Mouse (Mus musculus): ENCODE measurements at regions not wholly inside any gene's neighbourhood (a gene's known extent, or its start where the extent isn't known, plus 50 kb on each side); places are given as distances from the start of the nearest gene placed in this dataset.

DNA sequence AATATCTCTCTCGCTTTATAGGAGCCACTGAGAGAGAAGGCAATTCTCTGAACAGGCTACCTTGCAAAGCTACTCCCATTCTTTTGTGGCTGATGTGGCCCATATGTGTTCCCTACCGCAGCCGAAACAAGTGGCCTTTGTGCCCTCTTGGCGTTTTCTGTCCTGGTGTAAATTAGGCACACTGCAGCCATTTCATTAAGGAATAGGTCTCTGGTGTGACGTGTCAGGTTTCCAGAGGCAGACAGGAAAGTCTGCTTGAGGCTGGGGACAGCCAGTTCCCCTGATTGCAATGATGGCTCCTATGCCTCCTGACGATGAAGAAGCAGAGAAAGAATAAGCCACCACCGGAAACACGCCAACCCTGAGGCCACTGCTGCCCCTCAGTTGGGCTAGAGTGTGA is 59.3 kb upstream of the Bcor start:
- H3K4me1 ChIP-seq = peaks cover 26% of the 10 kb centered on the region
- H3K27ac ChIP-seq = peak overlapping the region; percentile 81
- H3K27me3 ChIP-seq (ENCODE audit: low read depth, poor library complexity, severe bottlenecking) = peaks cover 61% of the 10 kb centered on the region
- no peak overlapping the region for H3K4me3 ChIP-seq
- H3K9me3 ChIP-seq (replicated peaks) = no peaks in the 10 kb centered on the region
- H3K36me3 ChIP-seq = no peaks in the 10 kb centered on the region
- peak; percentile 45 for DNase-seq (ENCODE audit: low spot score)
- WGBS = 31% methylated on average over 8 of the region's 8 CpGs

- Histone ChIP-seq H3K4me1 (peaks cover 22% of the 10 kb centered on the region), H3K27ac (no peak overlapping the region), H3K36me3 (no peaks in the 10 kb centered on the region), H3K27me3 (ENCODE audit: low read depth, poor library complexity, severe bottlenecking) (peaks cover 77% of the 10 kb centered on the region), H3K9me3 (replicated peaks) (no peaks in the 10 kb centered on the region), H3K4me3 (no peak overlapping the region)
- no peak for DNase-seq (ENCODE audit: low spot score)
- 74% methylated on average over 4 of the region's 4 CpGs for WGBS
Measured at GRCm38 (mm10) chrX:12224314-12224713, 64.2 kb upstream of the Bcor start.

DNA sequence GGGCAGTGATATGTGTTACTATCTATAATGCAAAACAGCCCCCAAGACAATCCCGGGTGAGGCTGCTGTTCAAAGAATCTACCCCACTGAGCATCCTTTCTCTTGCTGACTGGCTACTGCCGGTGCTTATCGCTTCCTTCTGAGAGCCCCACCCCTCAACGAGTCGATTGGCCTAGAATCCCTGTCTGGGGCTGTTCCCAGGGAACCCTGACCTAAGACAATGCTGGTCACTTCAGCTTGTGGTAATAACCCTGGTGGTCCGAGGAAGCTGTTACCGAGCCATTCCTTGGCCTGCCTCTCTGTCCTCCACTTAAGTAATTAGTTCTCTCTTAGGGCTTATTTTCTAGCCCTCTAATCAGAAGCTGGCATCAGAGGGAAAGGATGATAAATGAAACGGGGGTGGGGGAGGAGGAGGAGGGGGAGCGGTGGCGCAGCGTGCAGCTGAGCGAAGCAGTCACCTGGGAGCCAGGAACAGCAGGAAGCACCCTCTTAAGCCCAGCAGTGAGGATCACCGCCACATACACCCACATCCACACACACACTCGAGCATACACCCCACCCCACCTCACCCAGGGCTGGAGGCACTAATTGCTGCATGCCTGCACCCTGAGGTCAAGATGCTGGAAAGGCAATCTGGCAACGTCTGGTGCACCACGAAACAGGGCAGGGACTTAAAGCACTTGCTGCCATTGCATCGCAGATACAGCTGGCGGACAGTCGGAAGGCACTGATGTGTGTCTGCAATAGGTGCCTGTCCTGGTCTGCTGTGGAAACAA is 65.1 kb upstream of the Bcor start:
- Histone ChIP-seq H3K27me3 (ENCODE audit: low read depth, poor library complexity, severe bottlenecking) (peaks cover 69% of the 10 kb centered on the region), H3K4me1 (peaks cover 14% of the 10 kb centered on the region), H3K9me3 (replicated peaks) (no peaks in the 10 kb centered on the region), H3K4me3 (peak overlapping the region; percentile 36), H3K36me3 (no peaks in the 10 kb centered on the region), H3K27ac (0 out of 2 replicates have a peak overlapping the region, but pooled peaks have one; percentile 9)
- no peak for DNase-seq (ENCODE audit: low spot score)
- 11% methylated on average over 19 of the region's 19 CpGs for WGBS

DNA sequence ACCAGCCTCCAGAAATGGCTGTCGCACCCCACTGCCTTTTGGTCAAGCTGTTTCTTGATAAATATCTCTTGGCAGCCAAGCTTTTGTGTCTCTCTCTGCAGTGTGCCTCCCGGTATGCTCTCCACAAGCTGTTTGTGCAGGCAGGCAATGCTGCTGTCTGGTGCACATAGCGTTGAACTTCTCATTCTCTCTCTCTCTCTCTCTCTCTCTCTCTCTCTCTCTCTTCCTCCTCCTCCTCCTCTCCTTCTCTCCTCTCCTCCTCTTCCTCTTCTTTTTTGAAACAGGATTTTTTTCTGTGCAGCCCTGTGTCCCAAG is 65.7 kb upstream of the Bcor start:
- H3K4me3 ChIP-seq = peak overlapping the region; percentile 36
- WGBS = 10% methylated on average over 3 of the region's 3 CpGs

DNA sequence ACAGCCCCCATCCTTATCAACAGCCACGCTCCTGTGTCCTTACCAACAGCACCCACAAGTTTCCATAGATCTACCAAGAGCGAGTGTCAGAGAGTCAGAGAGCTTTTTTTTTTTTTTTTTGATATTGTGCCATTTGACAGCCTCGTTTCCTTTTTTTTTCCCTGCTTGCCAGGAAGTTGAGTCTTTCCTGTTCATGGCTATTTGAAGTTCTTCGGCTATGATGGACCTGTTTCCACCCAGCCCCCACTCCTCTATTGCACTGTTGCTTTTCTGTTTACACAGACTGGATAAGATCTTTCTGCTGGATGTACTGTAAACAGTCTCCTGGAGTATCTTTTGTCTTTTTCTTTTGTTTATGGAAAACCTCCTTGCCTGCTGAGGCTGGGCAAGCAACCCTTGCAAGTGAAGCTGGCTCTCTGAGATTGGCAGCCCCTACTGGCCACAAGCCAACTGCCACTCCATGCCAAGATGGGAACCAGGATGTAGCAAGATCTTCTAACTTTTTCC is 80.4 kb upstream of the Bcor start:
- Histone ChIP-seq H3K27me3 (ENCODE audit: low read depth, poor library complexity, severe bottlenecking) (peaks cover 6% of the 10 kb centered on the region; the same call in 1 of the 2 replicates), H3K36me3 (no peaks in the 10 kb centered on the region), H3K4me3 (no peak overlapping the region), H3K4me1 (no peaks in the 10 kb centered on the region), H3K9me3 (replicated peaks) (no peaks in the 10 kb centered on the region), H3K27ac (no peak overlapping the region)
- no peak for DNase-seq (ENCODE audit: low spot score)
- 70% methylated on average over 4 of the region's 4 CpGs for WGBS

More for the DNA sequence above, 65.7 kb upstream of the Bcor start:
- DNase-seq (ENCODE audit: low spot score) = no peak
- Histone ChIP-seq H3K27me3 (ENCODE audit: low read depth, poor library complexity, severe bottlenecking) (peaks cover 68% of the 10 kb centered on the region), H3K9me3 (replicated peaks) (no peaks in the 10 kb centered on the region), H3K27ac (no peak overlapping the region), H3K4me1 (peaks cover 14% of the 10 kb centered on the region), H3K36me3 (no peaks in the 10 kb centered on the region)

- 76% methylated on average over 4 of the region's 4 CpGs for WGBS
- no peaks in the 10 kb centered on the region for H3K36me3 ChIP-seq
- DNase-seq (ENCODE audit: low spot score) = no peak
- H3K4me3 ChIP-seq = no peak overlapping the region
- no peaks in the 10 kb centered on the region for H3K4me1 ChIP-seq
- H3K9me3 ChIP-seq (replicated peaks) = no peaks in the 10 kb centered on the region
- H3K27ac ChIP-seq = no peak overlapping the region
- peaks cover 6% of the 10 kb centered on the region; the same call in 1 of the 2 replicates for H3K27me3 ChIP-seq (ENCODE audit: low read depth, poor library complexity, severe bottlenecking)
Measured at GRCm38 (mm10) chrX:12241751-12242150, 81.6 kb upstream of the Bcor start.

GRCm38 (mm10) chrX:12249071-12249470 is 88.9 kb upstream of the Bcor start:
- 43% methylated on average over 4 of the region's 4 CpGs for WGBS
- peaks cover 49% of the 10 kb centered on the region for H3K27me3 ChIP-seq (ENCODE audit: low read depth, poor library complexity, severe bottlenecking)
- no peaks in the 10 kb centered on the region for H3K9me3 ChIP-seq (replicated peaks)
- peaks cover 13% of the 10 kb centered on the region for H3K4me1 ChIP-seq
- H3K36me3 ChIP-seq = no peaks in the 10 kb centered on the region
- H3K4me3 ChIP-seq = no peak overlapping the region
- H3K27ac ChIP-seq = no peak overlapping the region
- no peak for DNase-seq (ENCODE audit: low spot score)

DNA sequence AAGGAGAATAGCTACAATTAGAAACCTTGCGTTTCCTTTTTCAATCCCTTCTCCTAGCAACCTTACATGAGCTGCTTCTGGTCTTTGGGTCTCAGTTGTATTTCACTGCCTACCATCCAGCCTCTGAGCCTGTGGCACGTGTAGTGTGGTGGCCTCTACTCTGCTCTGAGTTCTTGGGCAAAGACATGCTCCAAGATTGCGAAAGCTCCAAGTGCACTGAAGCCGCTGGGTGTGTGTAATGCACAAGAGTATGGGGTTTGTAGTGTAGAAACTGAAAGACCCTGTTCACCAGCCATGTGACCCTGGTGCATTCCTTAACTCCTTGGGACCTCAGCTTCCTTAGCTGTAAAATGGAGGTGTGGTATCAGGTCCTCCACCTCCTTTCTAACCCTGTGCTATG is 89.8 kb upstream of the Bcor start:
- Histone ChIP-seq H3K27ac (no peak overlapping the region), H3K9me3 (replicated peaks) (no peaks in the 10 kb centered on the region), H3K27me3 (ENCODE audit: low read depth, poor library complexity, severe bottlenecking) (peaks cover 49% of the 10 kb centered on the region), H3K36me3 (no peaks in the 10 kb centered on the region), H3K4me3 (no peak overlapping the region), H3K4me1 (peaks cover 13% of the 10 kb centered on the region)
- no peak for DNase-seq (ENCODE audit: low spot score)
- 80% methylated on average over 4 of the region's 4 CpGs for WGBS

GRCm38 (mm10) chrX:12251853-12252679 is 91.9 kb upstream of the Bcor start:
- Histone ChIP-seq H3K27me3 (ENCODE audit: low read depth, poor library complexity, severe bottlenecking) (peaks cover 70% of the 10 kb centered on the region), H3K4me1 (peaks cover 13% of the 10 kb centered on the region), H3K36me3 (no peaks in the 10 kb centered on the region), H3K27ac (peak overlapping the region; percentile 42; the same call in 1 of the 2 replicates), H3K9me3 (replicated peaks) (no peaks in the 10 kb centered on the region), H3K4me3 (peak overlapping the region; percentile 38)
- DNase-seq (ENCODE audit: low spot score) = no peak
- WGBS = 19% methylated on average over 32 of the region's 32 CpGs

DNA sequence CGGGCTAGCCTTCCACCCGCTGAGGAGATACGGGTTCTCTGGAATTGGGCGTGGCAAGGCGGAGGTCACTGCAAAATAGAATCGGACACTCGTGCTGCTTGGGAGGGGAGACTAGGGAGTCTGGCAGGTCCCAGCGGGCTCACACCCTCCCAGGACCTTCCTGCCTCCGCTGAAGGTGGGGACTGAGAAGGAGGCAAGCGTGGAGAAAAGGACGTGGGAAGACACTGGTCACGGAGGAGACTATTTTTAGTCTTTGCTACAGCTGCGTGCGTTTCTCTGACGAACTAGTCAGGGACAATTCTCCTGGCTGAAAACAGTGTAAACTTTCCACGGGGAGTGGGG is 92.5 kb upstream of the Bcor start:
- 5% methylated on average over 16 of the region's 16 CpGs for WGBS

GRCm38 (mm10) chrX:12256758-12257157 is 96.6 kb upstream of the Bcor start:
- DNase-seq (ENCODE audit: low spot score) = no peak
- Histone ChIP-seq H3K4me1 (peaks cover 13% of the 10 kb centered on the region), H3K36me3 (no peaks in the 10 kb centered on the region), H3K27ac (no peak overlapping the region), H3K27me3 (ENCODE audit: low read depth, poor library complexity, severe bottlenecking) (peaks cover 84% of the 10 kb centered on the region), H3K9me3 (replicated peaks) (no peaks in the 10 kb centered on the region), H3K4me3 (no peak overlapping the region)
- WGBS = 85% methylated on average over 8 of the region's 8 CpGs

More for the DNA sequence above, 92.5 kb upstream of the Bcor start:
- peak; percentile 62 for DNase-seq (ENCODE audit: low spot score)
- Histone ChIP-seq H3K27ac (peak overlapping the region; percentile 42; the same call in 1 of the 2 replicates), H3K9me3 (replicated peaks) (no peaks in the 10 kb centered on the region), H3K4me1 (peaks cover 13% of the 10 kb centered on the region), H3K4me3 (peak overlapping the region; percentile 38), H3K27me3 (ENCODE audit: low read depth, poor library complexity, severe bottlenecking) (peaks cover 76% of the 10 kb centered on the region), H3K36me3 (no peaks in the 10 kb centered on the region)

GRCm38 (mm10) chrX:12263834-12264233 is 103.7 kb upstream of the Bcor start:
- DNase-seq (ENCODE audit: low spot score) = no peak
- no peak overlapping the region for H3K4me3 ChIP-seq
- no peak overlapping the region for H3K27ac ChIP-seq
- no peaks in the 10 kb centered on the region for H3K9me3 ChIP-seq (replicated peaks)
- 84% methylated on average over 6 of the region's 6 CpGs for WGBS
- peaks cover 54% of the 10 kb centered on the region for H3K27me3 ChIP-seq (ENCODE audit: low read depth, poor library complexity, severe bottlenecking)
- H3K4me1 ChIP-seq = peaks cover 11% of the 10 kb centered on the region; the same call in 1 of the 2 replicates
- no peaks in the 10 kb centered on the region for H3K36me3 ChIP-seq

DNA sequence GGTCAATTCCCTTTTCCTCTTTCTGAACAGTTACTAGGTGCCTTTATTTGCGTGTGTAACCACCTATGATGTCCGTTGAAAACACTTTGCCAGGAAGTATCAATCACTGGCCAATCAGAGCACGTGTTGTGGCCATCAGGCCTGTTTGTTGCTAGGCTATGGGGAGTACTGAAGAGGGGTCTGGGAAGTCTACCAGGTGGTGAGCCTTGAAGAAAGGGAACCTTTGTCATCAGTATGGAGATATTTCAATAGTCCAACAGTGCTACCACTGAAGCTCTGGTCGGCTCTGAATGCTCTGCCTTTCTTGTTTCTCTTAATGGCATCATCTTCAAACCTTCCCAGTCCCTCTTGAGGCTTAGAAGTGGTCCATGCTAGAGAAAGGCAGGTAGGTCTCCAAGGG is 124.6 kb upstream of the Bcor start:
- Histone ChIP-seq H3K4me1 (peaks cover 40% of the 10 kb centered on the region), H3K27me3 (ENCODE audit: low read depth, poor library complexity, severe bottlenecking) (peaks cover 88% of the 10 kb centered on the region), H3K4me3 (no peak overlapping the region), H3K27ac (no peak overlapping the region), H3K9me3 (replicated peaks) (no peaks in the 10 kb centered on the region), H3K36me3 (no peaks in the 10 kb centered on the region)
- 70% methylated on average over 4 of the region's 4 CpGs for WGBS
- no peak for DNase-seq (ENCODE audit: low spot score)

Measured in limb, embryonic 10.5 days (tissue).